Mouse (Mus musculus): ENCODE measurements around the gene Smpdl3b. TPM values are rescaled to one million over a fixed set of nuclear protein-coding genes. Genes with fewer than 3 reads are reported as not detected.

The Smpdl3b gene
- polyA plus RNA-seq, 1 experiment from 2014 or later: 5.3 TPM

- H3K4me2 ChIP-seq (ENCODE audit: low read depth, low read length): no peak overlapping the region
- no peak for ATAC-seq (ENCODE audit: insufficient read depth, low FRiP score)
- 88% methylated on average over 8 of the region's 8 CpGs for WGBS
- H3K4me3 ChIP-seq (replicated peaks; ENCODE audit: low read length): no peak overlapping the region
- H3K27ac ChIP-seq (ENCODE audit: low read length): no peak overlapping the region
- no peaks in the 10 kb centered on the region for H3K4me1 ChIP-seq (ENCODE audit: control insufficient read depth, insufficient read depth, low read length)
- H3K9ac ChIP-seq (ENCODE audit: low read length): no peak overlapping the region
- no peaks in the 10 kb centered on the region for H3K27me3 ChIP-seq (ENCODE audit: control insufficient read depth, insufficient read depth, low read length)
- H3K9me3 ChIP-seq (replicated peaks; ENCODE audit: control insufficient read depth, low read length): no peaks in the 10 kb centered on the region
- no peaks in the 10 kb centered on the region for H3K36me3 ChIP-seq (ENCODE audit: control insufficient read depth, insufficient read depth, low read length)
Observed at GRCm38 (mm10) chr4:132789731-132790130, 32.7 kb upstream of the Smpdl3b start.

- Histone ChIP-seq H3K4me3 (replicated peaks; ENCODE audit: low read length) (no peak overlapping the region), H3K4me2 (ENCODE audit: low read depth, low read length) (no peak overlapping the region), H3K9ac (ENCODE audit: low read length) (no peak overlapping the region), H3K9me3 (replicated peaks; ENCODE audit: control insufficient read depth, low read length) (no peaks in the 10 kb centered on the region), H3K4me1 (ENCODE audit: control insufficient read depth, insufficient read depth, low read length) (no peaks in the 10 kb centered on the region), H3K36me3 (ENCODE audit: control insufficient read depth, insufficient read depth, low read length) (no peaks in the 10 kb centered on the region), H3K27ac (ENCODE audit: low read length) (no peak overlapping the region), H3K27me3 (ENCODE audit: control insufficient read depth, insufficient read depth, low read length) (no peaks in the 10 kb centered on the region)
- WGBS: 90% methylated on average over 13 of the region's 13 CpGs
- ATAC-seq (ENCODE audit: insufficient read depth, low FRiP score): no peak
Observed at GRCm38 (mm10) chr4:132785228-132785627, 28.2 kb upstream of the Smpdl3b start.

- 80% methylated on average over 2 of the region's 2 CpGs for WGBS
- Histone ChIP-seq H3K4me3 (replicated peaks; ENCODE audit: low read length) (no peak overlapping the region), H3K4me1 (ENCODE audit: control insufficient read depth, insufficient read depth, low read length) (no peaks in the 10 kb centered on the region), H3K36me3 (ENCODE audit: control insufficient read depth, insufficient read depth, low read length) (0 out of 2 replicates have a peak, but pooled peaks cover 3% of the 10 kb centered on the region), H3K9ac (ENCODE audit: low read length) (no peak overlapping the region), H3K27ac (ENCODE audit: low read length) (no peak overlapping the region), H3K4me2 (ENCODE audit: low read depth, low read length) (no peak overlapping the region), H3K27me3 (ENCODE audit: control insufficient read depth, insufficient read depth, low read length) (no peaks in the 10 kb centered on the region), H3K9me3 (replicated peaks; ENCODE audit: control insufficient read depth, low read length) (no peaks in the 10 kb centered on the region)
- ATAC-seq (ENCODE audit: insufficient read depth, low FRiP score): no peak
Observed at GRCm38 (mm10) chr4:132783732-132784131, 26.7 kb upstream of the Smpdl3b start.

- ATAC-seq (ENCODE audit: insufficient read depth, low FRiP score): no peak
- Histone ChIP-seq H3K27ac (ENCODE audit: low read length) (no peak overlapping the region), H3K27me3 (ENCODE audit: control insufficient read depth, insufficient read depth, low read length) (no peaks in the 10 kb centered on the region), H3K36me3 (ENCODE audit: control insufficient read depth, insufficient read depth, low read length) (peaks cover 25% of the 10 kb centered on the region), H3K9ac (ENCODE audit: low read length) (no peak overlapping the region), H3K9me3 (replicated peaks; ENCODE audit: control insufficient read depth, low read length) (no peaks in the 10 kb centered on the region), H3K4me1 (ENCODE audit: control insufficient read depth, insufficient read depth, low read length) (no peaks in the 10 kb centered on the region), H3K4me3 (replicated peaks; ENCODE audit: low read length) (no peak overlapping the region), H3K4me2 (ENCODE audit: low read depth, low read length) (no peak overlapping the region)
- WGBS: 87% methylated on average over 4 of the region's 4 CpGs
Observed at GRCm38 (mm10) chr4:132780288-132780687, 23.2 kb upstream of the Smpdl3b start.

- Histone ChIP-seq H3K4me3 (replicated peaks; ENCODE audit: low read length) (no peak overlapping the region), H3K27ac (ENCODE audit: low read length) (no peak overlapping the region), H3K27me3 (ENCODE audit: control insufficient read depth, insufficient read depth, low read length) (no peaks in the 10 kb centered on the region), H3K9ac (ENCODE audit: low read length) (no peak overlapping the region), H3K9me3 (replicated peaks; ENCODE audit: control insufficient read depth, low read length) (no peaks in the 10 kb centered on the region), H3K4me2 (ENCODE audit: low read depth, low read length) (no peak overlapping the region), H3K4me1 (ENCODE audit: control insufficient read depth, insufficient read depth, low read length) (no peaks in the 10 kb centered on the region), H3K36me3 (ENCODE audit: control insufficient read depth, insufficient read depth, low read length) (peaks cover 38% of the 10 kb centered on the region)
- no peak for ATAC-seq (ENCODE audit: insufficient read depth, low FRiP score)
- WGBS: 89% methylated on average over 6 of the region's 6 CpGs
Observed at GRCm38 (mm10) chr4:132778562-132779201, 21.6 kb upstream of the Smpdl3b start.

- no peak overlapping the region for H3K4me3 ChIP-seq (replicated peaks; ENCODE audit: low read length)
- H3K4me2 ChIP-seq (ENCODE audit: low read depth, low read length): no peak overlapping the region
- no peak overlapping the region for H3K27ac ChIP-seq (ENCODE audit: low read length)
- H3K4me1 ChIP-seq (ENCODE audit: control insufficient read depth, insufficient read depth, low read length): no peaks in the 10 kb centered on the region
- H3K27me3 ChIP-seq (ENCODE audit: control insufficient read depth, insufficient read depth, low read length): no peaks in the 10 kb centered on the region
- H3K36me3 ChIP-seq (ENCODE audit: control insufficient read depth, insufficient read depth, low read length): peaks cover 48% of the 10 kb centered on the region
- no peak overlapping the region for H3K9ac ChIP-seq (ENCODE audit: low read length)
- 70% methylated on average over 5 of the region's 5 CpGs for WGBS
- no peaks in the 10 kb centered on the region for H3K9me3 ChIP-seq (replicated peaks; ENCODE audit: control insufficient read depth, low read length)
- ATAC-seq (ENCODE audit: insufficient read depth, low FRiP score): 0 out of 2 replicates have a peak, but pooled peaks have one; percentile 37
Observed at GRCm38 (mm10) chr4:132776764-132777163, 19.7 kb upstream of the Smpdl3b start.

GRCm38 (mm10) chr4:132774905-132775304 lies 17.9 kb upstream of the Smpdl3b start:
- Histone ChIP-seq H3K9ac (ENCODE audit: low read length) (no peak overlapping the region), H3K36me3 (ENCODE audit: control insufficient read depth, insufficient read depth, low read length) (peaks cover 53% of the 10 kb centered on the region), H3K27ac (ENCODE audit: low read length) (no peak overlapping the region), H3K27me3 (ENCODE audit: control insufficient read depth, insufficient read depth, low read length) (no peaks in the 10 kb centered on the region), H3K4me3 (replicated peaks; ENCODE audit: low read length) (no peak overlapping the region), H3K9me3 (replicated peaks; ENCODE audit: control insufficient read depth, low read length) (no peaks in the 10 kb centered on the region), H3K4me2 (ENCODE audit: low read depth, low read length) (no peak overlapping the region), H3K4me1 (ENCODE audit: control insufficient read depth, insufficient read depth, low read length) (no peaks in the 10 kb centered on the region)
- no peak for ATAC-seq (ENCODE audit: insufficient read depth, low FRiP score)
- WGBS: 80% methylated on average over 3 of the region's 3 CpGs

GRCm38 (mm10) chr4:132771776-132772175 lies 14.7 kb upstream of the Smpdl3b start:
- peaks cover 7% of the 10 kb centered on the region; the same call in 1 of the 2 replicates for H3K4me1 ChIP-seq (ENCODE audit: control insufficient read depth, insufficient read depth, low read length)
- ATAC-seq (ENCODE audit: insufficient read depth, low FRiP score): no peak
- 83% methylated on average over 9 of the region's 9 CpGs for WGBS
- peaks cover 37% of the 10 kb centered on the region for H3K36me3 ChIP-seq (ENCODE audit: control insufficient read depth, insufficient read depth, low read length)
- H3K27ac ChIP-seq (ENCODE audit: low read length): no peak overlapping the region
- no peak overlapping the region for H3K4me2 ChIP-seq (ENCODE audit: low read depth, low read length)
- no peaks in the 10 kb centered on the region for H3K27me3 ChIP-seq (ENCODE audit: control insufficient read depth, insufficient read depth, low read length)
- H3K9me3 ChIP-seq (replicated peaks; ENCODE audit: control insufficient read depth, low read length): no peaks in the 10 kb centered on the region
- no peak overlapping the region for H3K4me3 ChIP-seq (replicated peaks; ENCODE audit: low read length)
- no peak overlapping the region for H3K9ac ChIP-seq (ENCODE audit: low read length)

GRCm38 (mm10) chr4:132767914-132768876 lies 11.1 kb upstream of the Smpdl3b start, which contains the start of gene Rpa2:
Gene Rpa2, plus strand, starts transcription at chr4:132768332.
- peak within 1 kb of the TSS; percentile 85 for H3K4me3 ChIP-seq (replicated peaks; ENCODE audit: low read length)
- WGBS: under 1% methylated on average over 71 of the region's 71 CpGs
- peak within 1 kb of the TSS; percentile 83 for H3K9ac ChIP-seq (ENCODE audit: low read length)

More at GRCm38 (mm10) chr4:132767914-132768876, 11.1 kb upstream of the Smpdl3b start, which contains the start of gene Rpa2:
- peak; percentile 97 for ATAC-seq (ENCODE audit: insufficient read depth, low FRiP score)
- Histone ChIP-seq H3K4me1 (ENCODE audit: control insufficient read depth, insufficient read depth, low read length) (peaks cover 7% of the 10 kb centered on the region; the same call in 1 of the 2 replicates), H3K27ac (ENCODE audit: low read length) (peak within 1 kb of the TSS; percentile 53), H3K9me3 (replicated peaks; ENCODE audit: control insufficient read depth, low read length) (no peaks in the 10 kb centered on the region), H3K4me2 (ENCODE audit: low read depth, low read length) (peak within 1 kb of the TSS; percentile 86), H3K36me3 (ENCODE audit: control insufficient read depth, insufficient read depth, low read length) (peaks cover 12% of the 10 kb centered on the region; the same call in 1 of the 2 replicates), H3K27me3 (ENCODE audit: control insufficient read depth, insufficient read depth, low read length) (no peaks in the 10 kb centered on the region)
